Mouse (Mus musculus) heart, postnatal 0 days (tissue): ENCODE results near the gene Mat2a.

Experiments used
- CTCF ChIP-seq: IDR thresholded peaks from 2 replicates; pipeline ENCODE4 v1.5.1; 2016; ENCODE audit warnings: antibody characterized with exemption, control low read depth, low read depth
- EP300 ChIP-seq: IDR thresholded peaks from 2 replicates; pipeline ENCODE4 v1.6.1; 2016; ENCODE audit warnings: antibody characterized with exemption, low read depth

GRCm38 (mm10) chr6:72409567-72409966 lies 29.8 kb downstream of the Mat2a start:
- TF ChIP-seq CTCF (peak; percentile 62), EP300 (no peak)
